ENCODE assay signal across 8 mouse cellular contexts in the genomic region with DNA sequence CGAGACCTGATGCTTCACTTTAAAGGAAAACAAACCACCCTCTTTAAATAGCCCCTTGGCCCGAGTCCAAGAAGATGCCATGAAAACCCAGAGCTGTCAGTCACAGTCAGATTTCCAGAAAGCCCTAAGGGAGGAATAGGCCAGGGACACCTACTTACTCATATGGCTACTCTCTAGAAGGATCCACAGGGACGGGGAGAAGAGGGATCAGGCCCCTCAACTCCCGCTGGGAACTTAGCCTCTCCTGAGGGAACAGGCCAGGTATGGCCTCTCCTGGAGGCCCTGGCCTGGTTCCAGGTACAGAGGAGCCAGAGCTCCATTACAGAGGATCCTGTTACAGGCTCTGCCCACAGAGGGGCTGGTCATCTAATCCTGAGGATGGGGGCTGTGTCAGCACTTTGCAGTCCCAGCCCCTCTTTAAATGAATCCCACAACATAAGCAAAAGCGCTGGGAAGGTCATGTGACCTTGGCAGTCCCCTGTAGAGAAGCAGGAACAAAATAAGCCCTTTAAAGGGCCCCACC. TPM values are rescaled to one million over a fixed set of nuclear protein-coding genes. Genes with fewer than 3 reads are reported as not detected.
DNase-seq lines count a peak whose midpoint lies in the region; ATAC-seq lines count a peak whose summit lies in the region.

No protein-coding gene starts in this region.

- no peak overlapping the region for H3K9ac ChIP-seq in heart, embryonic 16.5 days (ENCODE audit: low read length)
- 0 out of 2 replicates have a peak overlapping the region, but pooled peaks have one; percentile 22 for H3K9ac ChIP-seq in embryonic facial prominence, embryonic 14.5 days (ENCODE audit: low read depth, low read length)
- 0 out of 2 replicates have a peak overlapping the region, but pooled peaks have one; percentile 31 for H3K9ac ChIP-seq in kidney, embryonic 14.5 days (ENCODE audit: low read depth, low read length)
- peak overlapping the region; percentile 65; the same call in 1 of the 2 replicates for H3K9ac ChIP-seq in neural tube, embryonic 14.5 days (replicated peaks; ENCODE audit: low read depth, low read length)

- no peak for ATAC-seq in heart, embryonic 16.5 days (replicated peaks; ENCODE audit: extremely low read depth, insufficient read depth, low FRiP score)
- ATAC-seq in embryonic facial prominence, embryonic 14.5 days (ENCODE audit: low read depth), result peak; percentile 59
- ATAC-seq in kidney, embryonic 14.5 days (ENCODE audit: low FRiP score, low TSS enrichment), result peak; percentile 43; the same call in 1 of the 2 replicates
- no peak for ATAC-seq in neural tube, embryonic 14.5 days (ENCODE audit: low read depth)
- ATAC-seq in megakaryocyte, adult 5-6 weeks (ENCODE audit: poor library complexity, severe bottlenecking), result no peak
- no peak for ATAC-seq in frontal cortex, adult (ENCODE audit: low TSS enrichment)

- H3K4me2 ChIP-seq in heart, embryonic 16.5 days (ENCODE audit: low read depth, low read length), result peak overlapping the region; percentile 48; the same call in 1 of the 2 replicates
- H3K4me2 ChIP-seq in embryonic facial prominence, embryonic 14.5 days (ENCODE audit: low read depth, low read length), result peak overlapping the region; percentile 55
- H3K4me2 ChIP-seq in kidney, embryonic 14.5 days (replicated peaks; ENCODE audit: low read depth, low read length), result peak overlapping the region; percentile 46
- H3K4me2 ChIP-seq in neural tube, embryonic 14.5 days (ENCODE audit: low read depth, low read length), result peak overlapping the region; percentile 54

- peaks cover 24% of the 10 kb centered on the region for H3K4me1 ChIP-seq in heart, embryonic 16.5 days (ENCODE audit: control insufficient read depth, insufficient read depth, low read length)
- H3K4me1 ChIP-seq in embryonic facial prominence, embryonic 14.5 days (ENCODE audit: control insufficient read depth, insufficient read depth, low read length), result peaks cover 45% of the 10 kb centered on the region
- peaks cover 49% of the 10 kb centered on the region for H3K4me1 ChIP-seq in kidney, embryonic 14.5 days (ENCODE audit: control insufficient read depth, insufficient read depth, low read length)
- H3K4me1 ChIP-seq in neural tube, embryonic 14.5 days (ENCODE audit: control insufficient read depth, insufficient read depth, low read length), result peaks cover 27% of the 10 kb centered on the region

- H3K27ac ChIP-seq in heart, embryonic 16.5 days (ENCODE audit: low read length), result no peak overlapping the region
- H3K27ac ChIP-seq in embryonic facial prominence, embryonic 14.5 days (replicated peaks; ENCODE audit: low read depth, low read length), result peak overlapping the region; percentile 65; the same call in 1 of the 2 replicates
- H3K27ac ChIP-seq in kidney, embryonic 14.5 days (ENCODE audit: low read depth, low read length), result 0 out of 2 replicates have a peak overlapping the region, but pooled peaks have one; percentile 3
- H3K27ac ChIP-seq in neural tube, embryonic 14.5 days (ENCODE audit: low read depth, low read length), result no peak overlapping the region

- WGBS in heart, embryonic 16.5 days, result 33% methylated on average over 5 of the region's 5 CpGs
- 10% methylated on average over 5 of the region's 5 CpGs for whole genome bisulfite sequencing in embryonic facial prominence, embryonic 14.5 days
- WGBS in kidney, embryonic 14.5 days, result 17% methylated on average over 5 of the region's 5 CpGs
- WGBS in neural tube, embryonic 14.5 days, result 32% methylated on average over 5 of the region's 5 CpGs

- peaks cover 72% of the 10 kb centered on the region for H3K27me3 ChIP-seq in heart, embryonic 16.5 days (ENCODE audit: control insufficient read depth, insufficient read depth, low read length)
- H3K27me3 ChIP-seq in embryonic facial prominence, embryonic 14.5 days (replicated peaks; ENCODE audit: control insufficient read depth, insufficient read depth, low read length), result no peaks in the 10 kb centered on the region
- H3K27me3 ChIP-seq in kidney, embryonic 14.5 days (ENCODE audit: control insufficient read depth, insufficient read depth, low read length), result no peaks in the 10 kb centered on the region
- H3K27me3 ChIP-seq in neural tube, embryonic 14.5 days (ENCODE audit: control insufficient read depth, insufficient read depth, low read length), result no peaks in the 10 kb centered on the region

- DNase-seq in heart, postnatal 36 days, result no peak
- DNase-seq in embryonic facial prominence, embryonic 14.5 days (ENCODE audit: low spot score), result peak; percentile 77
- no peak for DNase-seq in right cerebral cortex, adult 2 months (ENCODE audit: low spot score in 2 of 2)

- no peaks in the 10 kb centered on the region for H3K9me3 ChIP-seq in heart, embryonic 16.5 days (replicated peaks; ENCODE audit: control insufficient read depth, low read length)
- no peaks in the 10 kb centered on the region for H3K9me3 ChIP-seq in embryonic facial prominence, embryonic 14.5 days (ENCODE audit: control insufficient read depth, low read length)
- no peaks in the 10 kb centered on the region for H3K9me3 ChIP-seq in kidney, embryonic 14.5 days (ENCODE audit: control insufficient read depth, low read length)
- no peaks in the 10 kb centered on the region for H3K9me3 ChIP-seq in neural tube, embryonic 14.5 days (ENCODE audit: control insufficient read depth, low read length)

- intact Hi-C loops in heart, postnatal 36 days (cut with DNase I), result loop anchor here (5.0 kb wide), 1 partner anchor 36 kb away; the partner anchor contains the start of gene C77080

- no peak overlapping the region for H3K4me3 ChIP-seq in heart, embryonic 16.5 days (ENCODE audit: low read length)
- H3K4me3 ChIP-seq in embryonic facial prominence, embryonic 14.5 days (ENCODE audit: low read depth, low read length), result peak overlapping the region; percentile 27
- peak overlapping the region; percentile 24; the same call in 1 of the 2 replicates for H3K4me3 ChIP-seq in kidney, embryonic 14.5 days (ENCODE audit: low read length)
- H3K4me3 ChIP-seq in neural tube, embryonic 14.5 days (ENCODE audit: low read depth, low read length), result peak overlapping the region; percentile 37

- H3K36me3 ChIP-seq in heart, embryonic 16.5 days (ENCODE audit: control insufficient read depth, insufficient read depth), result no peaks in the 10 kb centered on the region
- H3K36me3 ChIP-seq in embryonic facial prominence, embryonic 14.5 days (ENCODE audit: control insufficient read depth, insufficient read depth, low read length), result peaks cover 33% of the 10 kb centered on the region
- peaks cover 28% of the 10 kb centered on the region for H3K36me3 ChIP-seq in kidney, embryonic 14.5 days (ENCODE audit: control insufficient read depth, insufficient read depth, low read length)
- peaks cover 18% of the 10 kb centered on the region; the same call in 1 of the 2 replicates for H3K36me3 ChIP-seq in neural tube, embryonic 14.5 days (ENCODE audit: control insufficient read depth, insufficient read depth, low read length)

RNA-seq across cellular contexts. Expression of gene C77080, which starts 34.7 kb away (rescaled TPM):
- 2.2 and 2.3 TPM in 2 replicates for polyA plus RNA-seq in heart, embryonic 16.5 days (2015; fragmentation: Nextera tagmentation; extraction: Ambion mirVana)
- total RNA-seq in heart, postnatal 36 days (2021), result 1 to 10 TPM; 3.5 to 3.6 TPM
- 6.1 and 6.2 TPM in 2 replicates for polyA plus RNA-seq in embryonic facial prominence, embryonic 14.5 days (2014; fragmentation: Nextera tagmentation; extraction: Ambion mirVana)
- polyA plus RNA-seq in kidney, embryonic 14.5 days (2014; fragmentation: Nextera tagmentation; extraction: Ambion mirVana), result 7.3 and 7.8 TPM in 2 replicates
- polyA plus RNA-seq in neural tube, embryonic 14.5 days (2014; fragmentation: Nextera tagmentation; extraction: Ambion mirVana), result 4.5 and 6.2 TPM in 2 replicates
- total RNA-seq in megakaryocyte, adult 5-6 weeks (2015), result not detected in 2 replicates
- not detected in 2 replicates for total RNA-seq in megakaryocyte, adult 5-6 weeks (2017)

RNA-seq across cellular contexts. Expression of gene Yars, which starts 36.9 kb away (rescaled TPM):
- 45.9 and 53.3 TPM in 2 replicates for polyA plus RNA-seq in heart, embryonic 16.5 days (2015; fragmentation: Nextera tagmentation; extraction: Ambion mirVana)
- 10 to 100 TPM; 26.3 to 31.0 TPM for total RNA-seq in heart, postnatal 36 days (2021)
- 74.9 and 78.3 TPM in 2 replicates for polyA plus RNA-seq in embryonic facial prominence, embryonic 14.5 days (2014; fragmentation: Nextera tagmentation; extraction: Ambion mirVana)
- 68.4 and 92.6 TPM in 2 replicates for polyA plus RNA-seq in kidney, embryonic 14.5 days (2014; fragmentation: Nextera tagmentation; extraction: Ambion mirVana)
- polyA plus RNA-seq in neural tube, embryonic 14.5 days (2014; fragmentation: Nextera tagmentation; extraction: Ambion mirVana), result 130 and 134 TPM in 2 replicates
- 9.4 and 12.5 TPM in 2 replicates for total RNA-seq in megakaryocyte, adult 5-6 weeks (2015)
- total RNA-seq in megakaryocyte, adult 5-6 weeks (2017), result 20.0 and 26.1 TPM in 2 replicates

RNA-seq across cellular contexts. Expression of gene S100pbp, which starts 37.0 kb away (rescaled TPM):
- polyA plus RNA-seq in heart, embryonic 16.5 days (2015; fragmentation: Nextera tagmentation; extraction: Ambion mirVana), result 10.9 and 11.8 TPM in 2 replicates
- total RNA-seq in heart, postnatal 36 days (2021), result 10 to 100 TPM; 11.3 to 15.7 TPM
- polyA plus RNA-seq in embryonic facial prominence, embryonic 14.5 days (2014; fragmentation: Nextera tagmentation; extraction: Ambion mirVana), result 12.6 and 15.5 TPM in 2 replicates
- 17.3 and 28.9 TPM in 2 replicates for polyA plus RNA-seq in kidney, embryonic 14.5 days (2014; fragmentation: Nextera tagmentation; extraction: Ambion mirVana)
- 18.3 and 19.8 TPM in 2 replicates for polyA plus RNA-seq in neural tube, embryonic 14.5 days (2014; fragmentation: Nextera tagmentation; extraction: Ambion mirVana)
- total RNA-seq in megakaryocyte, adult 5-6 weeks (2015), result 28.3 and 37.5 TPM in 2 replicates
- total RNA-seq in megakaryocyte, adult 5-6 weeks (2017), result 14.1 and 22.2 TPM in 2 replicates

Comparison
In these comparisons a context has a peak if more than half of its experiments do, and no peak if none do; other contexts are left out.
1. ATAC-seq: peak in embryonic facial prominence, embryonic 14.5 days (single experiment) and kidney, embryonic 14.5 days (single experiment); none in heart, embryonic 16.5 days (single experiment), neural tube, embryonic 14.5 days (single experiment), megakaryocyte, adult 5-6 weeks (single experiment) and frontal cortex, adult (single experiment).
2. H3K27ac ChIP-seq: peak in embryonic facial prominence, embryonic 14.5 days (single experiment) and kidney, embryonic 14.5 days (single experiment); none in heart, embryonic 16.5 days (single experiment) and neural tube, embryonic 14.5 days (single experiment).
3. Peak in every context shown above with its lines, with median percentiles within 50 percentile points of each other: H3K4me2 ChIP-seq.